Comparison of ENCODE assay signal across 17 mouse cellular contexts in the genomic region with DNA sequence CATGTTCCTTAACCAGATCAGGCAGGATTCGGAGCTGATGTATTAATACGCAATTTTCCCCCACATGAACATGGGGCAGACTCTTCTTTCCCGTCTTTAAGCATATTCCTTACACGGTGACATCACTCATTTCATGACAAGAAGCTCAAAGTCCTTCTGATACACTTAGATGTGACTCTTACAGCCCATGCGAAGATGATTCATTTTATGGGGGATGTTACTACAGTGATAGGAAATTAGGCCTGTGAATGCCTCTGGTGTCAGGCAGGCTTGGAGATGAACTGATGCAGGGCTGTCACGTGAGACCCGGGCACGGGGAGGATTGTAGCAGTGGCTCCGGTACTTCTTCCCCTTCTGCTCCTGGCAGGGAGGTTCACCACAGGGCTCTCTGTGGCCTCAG. TPM values are rescaled to one million over a fixed set of nuclear protein-coding genes. Genes with fewer than 3 reads are reported as not detected.
DNase-seq lines count a peak whose midpoint lies in the region; TF ChIP-seq lines count a peak whose summit lies in the region.
"Had no signal": no experiment of that assay in that cellular context is flagged by ENCODE, and none has a peak within 500 bp of the region (broad histone marks: within the 10 kb centered on the region; RNA-seq: fewer than 3 reads in every experiment).

No protein-coding gene starts in this region.

- H3K79me3 ChIP-seq in C2C12 (ENCODE audit: low read depth) = no peaks in the 10 kb centered on the region

- no peaks in the 10 kb centered on the region for H3K79me2 ChIP-seq in C2C12 (ENCODE audit: control insufficient read depth, insufficient read depth)

- no peak for TF ChIP-seq CTCF in kidney, adult 2 months (conservative IDR thresholded peaks at IDR 0.05; ENCODE audit: insufficient read depth, insufficient read length, low read depth, low read length)
- TF ChIP-seq CTCF in C2C12 (IDR thresholded peaks at IDR 0.05; ENCODE audit: control insufficient read depth, insufficient read depth, insufficient read length) = no peak
- TF ChIP-seq CTCF in small intestine, adult 2 months (IDR thresholded peaks at IDR 0.05; ENCODE audit: extremely low read depth, insufficient read length, insufficient replicate concordance, low read depth, low read length) = no peak
- TF ChIP-seq CTCF in cerebellum, adult 2 months (IDR thresholded peaks at IDR 0.05; ENCODE audit: borderline replicate concordance, insufficient read depth, low read depth, low read length) = no peak

- 36% methylated on average over 9 of the region's 9 CpGs for WGBS in kidney, adult 2 months
- WGBS in small intestine, adult 2 months = 68% methylated on average over 9 of the region's 9 CpGs
- WGBS in cerebellum, adult 2 months = 85% methylated on average over 9 of the region's 9 CpGs

- no peak overlapping the region for H3K4me3 ChIP-seq in kidney, adult 2 months (ENCODE audit: insufficient read depth, low read depth, low read length)
- H3K4me3 ChIP-seq in C2C12 (ENCODE audit: insufficient read depth, poor library complexity, severe bottlenecking) = no peak overlapping the region
- no peak overlapping the region for H3K4me3 ChIP-seq in small intestine, adult 2 months (ENCODE audit: low read depth, low read length)
- no peak overlapping the region for H3K4me3 ChIP-seq in cerebellum, adult 2 months (replicated peaks; ENCODE audit: insufficient read depth, low read depth, low read length)
- H3K4me3 ChIP-seq: embryonic facial prominence, embryonic 12.5 days; heart, adult 2 months; hindbrain, embryonic 15.5 days had no signal

- H3K27ac ChIP-seq in kidney, adult 2 months (ENCODE audit: insufficient read depth, low read depth, low read length) = peak overlapping the region; percentile 45; the same call in 1 of the 2 replicates
- peak overlapping the region; percentile 77 for H3K27ac ChIP-seq in small intestine, adult 2 months (ENCODE audit: insufficient read depth, low read depth, low read length)
- no peak overlapping the region for H3K27ac ChIP-seq in cerebellum, adult 2 months (ENCODE audit: insufficient read depth, low read length)
- H3K27ac ChIP-seq: embryonic facial prominence, embryonic 12.5 days; heart, adult 2 months; hindbrain, embryonic 15.5 days had no signal

- H3K27me3 ChIP-seq in kidney, adult 2 months (replicated peaks; ENCODE audit: control insufficient read depth, insufficient read depth, low read length) = no peaks in the 10 kb centered on the region
- peaks cover 4% of the 10 kb centered on the region for H3K27me3 ChIP-seq in C2C12 (ENCODE audit: control insufficient read depth, insufficient read depth, insufficient read length)
- H3K27me3 ChIP-seq in small intestine, adult 2 months (ENCODE audit: control insufficient read depth, insufficient read depth, low read length) = no peaks in the 10 kb centered on the region
- no peaks in the 10 kb centered on the region for H3K27me3 ChIP-seq in cerebellum, adult 2 months (ENCODE audit: control insufficient read depth, insufficient read depth, low read length)

- no peak overlapping the region for H3ac ChIP-seq in C2C12 (ENCODE audit: control insufficient read depth, insufficient read length, low read depth)

- TF ChIP-seq POLR2A in kidney, adult 2 months (IDR thresholded peaks at IDR 0.05; ENCODE audit: low read depth, low read length) = no peak
- TF ChIP-seq POLR2A in small intestine, adult 2 months (IDR thresholded peaks at IDR 0.05; ENCODE audit: low read depth, low read length) = no peak
- no peak for TF ChIP-seq POLR2A in cerebellum, adult 2 months (IDR thresholded peaks at IDR 0.05; ENCODE audit: borderline replicate concordance, insufficient read depth, low read length)

- no peak for DNase-seq in kidney, adult 2 months
- DNase-seq in kidney, postnatal 36 days = no peak
- DNase-seq in brain, adult 2 months (ENCODE audit: low read depth, low spot score) = peak; percentile 32
- DNase-seq in urinary bladder, postnatal 14 days (ENCODE audit: low spot score) = no peak
- DNase-seq in cerebellum, adult 2 months = no peak
- DNase-seq: adrenal gland, adult 8-10 months; adrenal gland, postnatal 36 days; cerebellum, adult 11 months; cerebellum, adult 9-10 months; cerebellum, postnatal 25 days; gastrocnemius, postnatal 14 days; heart, adult 2 months; heart, postnatal 36 days had no signal

- H3K36me3 ChIP-seq in kidney, adult 2 months (ENCODE audit: control insufficient read depth, insufficient read depth, low read length) = no peaks in the 10 kb centered on the region; the same call in 1 of the 2 replicates
- H3K36me3 ChIP-seq in C2C12 (ENCODE audit: control insufficient read depth, insufficient read depth) = no peaks in the 10 kb centered on the region
- peaks cover 10% of the 10 kb centered on the region for H3K36me3 ChIP-seq in small intestine, adult 2 months (ENCODE audit: control insufficient read depth, insufficient read depth, low read length)
- H3K36me3 ChIP-seq: embryonic facial prominence, embryonic 12.5 days; hindbrain, embryonic 15.5 days had no signal

- peaks cover 38% of the 10 kb centered on the region; the same call in 1 of the 2 replicates for H3K4me1 ChIP-seq in kidney, adult 2 months (ENCODE audit: control insufficient read depth, insufficient read depth, low read length)
- peaks cover 12% of the 10 kb centered on the region for H3K4me1 ChIP-seq in small intestine, adult 2 months (ENCODE audit: control insufficient read depth, insufficient read depth, insufficient read length, low read length)
- H3K4me1 ChIP-seq in cerebellum, adult 2 months (ENCODE audit: control insufficient read depth, insufficient read depth, low read length) = peaks cover 10% of the 10 kb centered on the region

TF ChIP-seq in C2C12, 6 proteins besides CTCF, POLR2A, EP300 and RAD21:
- TF ChIP-seq MAX (IDR thresholded peaks at IDR 0.05) = no peak
- TF ChIP-seq USF1 (IDR thresholded peaks at IDR 0.05; ENCODE audit: low read depth) = peak; percentile 23
- no peak for TF ChIP-seq MYOD1 (IDR thresholded peaks at IDR 0.05; ENCODE audit: control insufficient read depth, insufficient read length, low read depth)
- TF ChIP-seq FOSL1 (IDR thresholded peaks at IDR 0.05; ENCODE audit: insufficient read depth, low read length, poor library complexity, severe bottlenecking) = no peak

RNA-seq across cellular contexts. Expression of a gene that starts 6.0 kb away (rescaled TPM):
- 41.0 and 44.4 TPM in 2 replicates for polyA plus RNA-seq in kidney, adult 2 months (2012; rRNA removed)
- 0.33 TPM for polyA plus RNA-seq in C2C12 (2012; fragmentation: generic; extraction: Trizol)
- 18.2 and 55.5 TPM in 2 replicates for polyA plus RNA-seq in small intestine, adult 2 months (2012; rRNA removed)
- 5.3 and 5.7 TPM in 2 replicates for polyA plus RNA-seq in cerebellum, adult 2 months (2012; rRNA removed)
